Mouse (Mus musculus): Measurements from ENCODE around the gene Fbxl8. TPM values are rescaled to one million over a fixed set of nuclear protein-coding genes. Genes with fewer than 3 reads are reported as not detected.

The Fbxl8 gene
- total and polyA plus RNA-seq, 2 experiments from 2014 or later, result 3.6 to 6.4 TPM

- TF ChIP-seq EP300 (IDR thresholded peaks at IDR 0.05; ENCODE audit: low read depth) (no peak), CTCF (IDR thresholded peaks at IDR 0.05; ENCODE audit: low read depth) (no peak)
- no peak overlapping the region for H3K9ac ChIP-seq (replicated peaks; ENCODE audit: low read depth, low read length)
- H3K4me2 ChIP-seq (ENCODE audit: low read depth, low read length), result no peak overlapping the region
- peaks cover 52% of the 10 kb centered on the region for H3K36me3 ChIP-seq (replicated peaks; ENCODE audit: control insufficient read depth, insufficient read depth, low read length)
- no peaks in the 10 kb centered on the region for H3K9me3 ChIP-seq (replicated peaks; ENCODE audit: control insufficient read depth, low read length)
- no peak overlapping the region for H3K4me3 ChIP-seq (ENCODE audit: low read depth, low read length)
- DNase-seq (ENCODE audit: low spot score), result no peak
- H3K4me1 ChIP-seq (ENCODE audit: control insufficient read depth, insufficient read depth), result peaks cover 25% of the 10 kb centered on the region
- peak overlapping the region; percentile 46; the same call in 1 of the 2 replicates for H3K27ac ChIP-seq (ENCODE audit: low read depth)
- peak; percentile 34; the same call in 1 of the 2 replicates for ATAC-seq (ENCODE audit: insufficient read depth, low read depth)
- no peaks in the 10 kb centered on the region for H3K27me3 ChIP-seq (ENCODE audit: control insufficient read depth, insufficient read depth, low read length)
- 49% methylated on average over 9 of the region's 9 CpGs for WGBS
Observed at GRCm38 (mm10) chr8:105303874-105304273, 39.4 kb downstream of the Fbxl8 start.

- Histone ChIP-seq H3K4me2 (ENCODE audit: low read depth, low read length) (no peak overlapping the region), H3K27me3 (ENCODE audit: control insufficient read depth, insufficient read depth, low read length) (no peaks in the 10 kb centered on the region), H3K9ac (replicated peaks; ENCODE audit: low read depth, low read length) (no peak overlapping the region), H3K27ac (ENCODE audit: low read depth) (peak overlapping the region; percentile 66; the same call in 1 of the 2 replicates), H3K4me1 (ENCODE audit: control insufficient read depth, insufficient read depth) (peaks cover 24% of the 10 kb centered on the region; the same call in 1 of the 2 replicates), H3K36me3 (replicated peaks; ENCODE audit: control insufficient read depth, insufficient read depth, low read length) (peaks cover 54% of the 10 kb centered on the region), H3K9me3 (replicated peaks; ENCODE audit: control insufficient read depth, low read length) (no peaks in the 10 kb centered on the region), H3K4me3 (ENCODE audit: low read depth, low read length) (no peak overlapping the region)
- DNase-seq (ENCODE audit: low spot score), result no peak
- peak; percentile 22; the same call in 1 of the 2 replicates for ATAC-seq (ENCODE audit: insufficient read depth, low read depth)
- TF ChIP-seq EP300 (IDR thresholded peaks at IDR 0.05; ENCODE audit: low read depth), result no peak
- TF ChIP-seq CTCF (IDR thresholded peaks at IDR 0.05; ENCODE audit: low read depth), result no peak
- WGBS, result 33% methylated on average over 9 of the region's 9 CpGs
Observed at GRCm38 (mm10) chr8:105304325-105305210, 40.1 kb downstream of the Fbxl8 start.

- no peaks in the 10 kb centered on the region for H3K9me3 ChIP-seq (replicated peaks; ENCODE audit: control insufficient read depth, low read length)
- H3K27me3 ChIP-seq (ENCODE audit: control insufficient read depth, insufficient read depth, low read length), result no peaks in the 10 kb centered on the region
- H3K4me3 ChIP-seq (ENCODE audit: low read depth, low read length), result peak within 1 kb of the TSS; percentile 40
- H3K4me2 ChIP-seq (ENCODE audit: low read depth, low read length), result peak within 1 kb of the TSS; percentile 76
- 7% methylated on average over 29 of the region's 30 CpGs for WGBS
- H3K27ac ChIP-seq (ENCODE audit: low read depth), result peak within 1 kb of the TSS; percentile 66
- H3K9ac ChIP-seq (replicated peaks; ENCODE audit: low read depth, low read length), result peak within 1 kb of the TSS; percentile 56
- TF ChIP-seq CTCF (IDR thresholded peaks at IDR 0.05; ENCODE audit: low read depth) (no peak), EP300 (IDR thresholded peaks at IDR 0.05; ENCODE audit: low read depth) (no peak)
- peaks cover 24% of the 10 kb centered on the region; the same call in 1 of the 2 replicates for H3K4me1 ChIP-seq (ENCODE audit: control insufficient read depth, insufficient read depth)
- DNase-seq (ENCODE audit: low spot score) (peak; percentile 65), ATAC-seq (ENCODE audit: insufficient read depth, low read depth) (peak; percentile 56)
- H3K36me3 ChIP-seq (replicated peaks; ENCODE audit: control insufficient read depth, insufficient read depth, low read length), result peaks cover 47% of the 10 kb centered on the region
Observed at GRCm38 (mm10) chr8:105305211-105306145, 41.0 kb downstream of the Fbxl8 start, which contains the start of gene Elmo3. Gene Elmo3 (plus strand): TSS chr8:105305601.

GRCm38 (mm10) chr8:105306146-105306691 is 41.8 kb downstream of the Fbxl8 start:
- no peak for DNase-seq (ENCODE audit: low spot score)
- peak overlapping the region; percentile 40 for H3K4me3 ChIP-seq (ENCODE audit: low read depth, low read length)
- 40% methylated on average over 5 of the region's 5 CpGs for WGBS
- H3K36me3 ChIP-seq (replicated peaks; ENCODE audit: control insufficient read depth, insufficient read depth, low read length), result peaks cover 39% of the 10 kb centered on the region
- H3K27ac ChIP-seq (ENCODE audit: low read depth), result peak overlapping the region; percentile 66
- peak overlapping the region; percentile 76 for H3K4me2 ChIP-seq (ENCODE audit: low read depth, low read length)
- H3K9ac ChIP-seq (replicated peaks; ENCODE audit: low read depth, low read length), result no peak overlapping the region
- peak; percentile 12; the same call in 1 of the 2 replicates for ATAC-seq (ENCODE audit: insufficient read depth, low read depth)
- no peaks in the 10 kb centered on the region for H3K9me3 ChIP-seq (replicated peaks; ENCODE audit: control insufficient read depth, low read length)
- peaks cover 24% of the 10 kb centered on the region; the same call in 1 of the 2 replicates for H3K4me1 ChIP-seq (ENCODE audit: control insufficient read depth, insufficient read depth)
- no peaks in the 10 kb centered on the region for H3K27me3 ChIP-seq (ENCODE audit: control insufficient read depth, insufficient read depth, low read length)
- TF ChIP-seq EP300 (IDR thresholded peaks at IDR 0.05; ENCODE audit: low read depth), result no peak
- no peak for TF ChIP-seq CTCF (IDR thresholded peaks at IDR 0.05; ENCODE audit: low read depth)

GRCm38 (mm10) chr8:105307670-105308069 is 43.2 kb downstream of the Fbxl8 start:
- TF ChIP-seq EP300 (IDR thresholded peaks at IDR 0.05; ENCODE audit: low read depth) (no peak), CTCF (IDR thresholded peaks at IDR 0.05; ENCODE audit: low read depth) (no peak)
- H3K4me2 ChIP-seq (ENCODE audit: low read depth, low read length), result no peak overlapping the region
- H3K27me3 ChIP-seq (ENCODE audit: control insufficient read depth, insufficient read depth, low read length), result no peaks in the 10 kb centered on the region
- WGBS, result 91% methylated on average over 13 of the region's 13 CpGs
- H3K36me3 ChIP-seq (replicated peaks; ENCODE audit: control insufficient read depth, insufficient read depth, low read length), result peaks cover 31% of the 10 kb centered on the region
- no peaks in the 10 kb centered on the region for H3K9me3 ChIP-seq (replicated peaks; ENCODE audit: control insufficient read depth, low read length)
- no peak overlapping the region for H3K4me3 ChIP-seq (ENCODE audit: low read depth, low read length)
- no peak overlapping the region for H3K9ac ChIP-seq (replicated peaks; ENCODE audit: low read depth, low read length)
- ATAC-seq (ENCODE audit: insufficient read depth, low read depth) (no peak), DNase-seq (ENCODE audit: low spot score) (no peak)
- no peak overlapping the region for H3K27ac ChIP-seq (ENCODE audit: low read depth)
- peaks cover 24% of the 10 kb centered on the region; the same call in 1 of the 2 replicates for H3K4me1 ChIP-seq (ENCODE audit: control insufficient read depth, insufficient read depth)
